Mouse (Mus musculus) ES-CJ7 (cell line): ENCODE measurements around the gene Pdik1l.

Source experiments
- DNase-seq: peaks from one replicate; pipeline ENCODE4 v3.0.0; 2011; ENCODE audit warnings: low read depth, low spot score

Gene Pdik1l

DNA sequence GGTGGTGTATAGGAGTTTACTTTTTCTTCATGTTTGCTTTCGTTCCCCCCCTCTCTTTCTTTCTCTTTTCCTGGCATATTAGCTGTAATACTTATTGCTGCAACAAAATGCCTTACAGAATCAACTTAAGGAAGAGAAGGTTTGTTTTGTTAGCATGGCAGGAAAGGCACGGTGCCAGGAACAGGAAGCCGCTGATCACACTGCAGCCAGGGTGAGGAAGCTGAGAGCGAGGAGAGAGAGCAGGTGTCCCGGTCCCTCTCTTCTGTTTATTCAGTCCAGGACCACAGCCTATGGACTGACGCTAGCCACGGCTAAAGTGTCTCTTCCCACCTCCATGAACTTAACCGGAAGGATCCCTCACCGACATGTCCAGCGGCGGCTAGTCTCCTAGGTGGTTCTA lies 29.3 kb downstream of the Pdik1l start:
- no peak for DNase-seq

- DNase-seq, result no peak
Observed at GRCm38 (mm10) chr4:134257198-134258009, 30.3 kb downstream of the Pdik1l start.

DNA sequence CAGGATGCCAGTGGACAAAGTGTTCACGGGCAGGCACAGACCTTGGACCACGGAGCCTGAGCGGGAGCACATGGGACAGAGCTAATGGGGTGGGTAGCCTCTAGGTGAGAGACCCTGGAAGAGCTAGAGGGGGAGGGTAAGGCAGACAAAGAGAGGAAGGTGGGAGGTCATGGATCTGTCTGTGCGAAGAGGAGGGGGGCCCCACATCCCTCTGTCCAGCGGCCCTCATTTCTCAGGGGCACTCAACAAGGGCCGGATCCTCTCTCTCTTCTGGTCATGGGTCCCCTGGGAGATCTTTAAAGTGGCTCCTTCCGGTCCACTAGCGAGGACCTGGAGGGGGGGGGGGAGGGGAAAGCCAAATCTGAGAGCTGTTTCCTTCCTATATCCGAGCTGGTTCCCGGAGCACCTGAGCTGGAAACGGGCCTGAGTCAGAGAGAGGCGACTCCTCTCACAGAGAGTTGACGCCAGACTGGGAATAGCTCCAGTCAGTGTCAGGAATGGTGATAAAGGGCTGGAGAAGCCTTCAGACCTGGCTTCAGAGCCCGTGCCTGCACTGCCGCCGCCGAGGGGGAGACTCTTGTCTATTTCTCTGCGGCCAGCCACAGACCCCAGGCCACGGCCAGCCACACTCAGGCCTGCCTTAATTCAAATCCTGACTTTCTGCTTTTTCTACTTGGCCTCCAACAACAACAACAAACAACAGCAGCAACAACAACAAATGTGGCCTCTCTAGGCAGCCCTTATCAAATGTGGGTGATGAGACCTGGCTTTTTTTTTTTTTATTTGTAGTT lies 31.1 kb downstream of the Pdik1l start:
- no peak for DNase-seq

GRCm38 (mm10) chr4:134255854-134256253 lies 31.8 kb downstream of the Pdik1l start:
- no peak for DNase-seq

DNA sequence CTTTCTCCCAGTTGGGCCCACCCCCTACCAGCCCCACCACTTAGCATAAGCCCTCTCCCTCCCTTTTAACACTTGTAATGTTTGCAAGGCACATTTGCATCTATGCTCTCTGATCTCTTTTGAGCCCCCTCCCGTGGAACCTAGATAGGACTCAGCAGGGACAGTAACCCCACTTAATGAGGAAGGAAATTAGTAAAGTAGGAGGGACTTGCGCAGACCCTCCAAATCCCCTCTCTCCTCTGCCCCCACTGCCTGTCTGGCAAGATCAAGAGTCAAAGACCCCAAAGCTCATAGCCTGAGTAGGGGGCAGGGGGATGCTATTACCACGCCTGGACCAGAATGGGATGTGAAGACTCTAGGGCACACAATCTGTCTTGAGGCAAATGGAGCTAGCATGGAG lies 32.9 kb downstream of the Pdik1l start:
- no peak for DNase-seq

- DNase-seq, result no peak
Observed at GRCm38 (mm10) chr4:134253722-134254324, 33.9 kb downstream of the Pdik1l start, which contains the start of gene Grrp1. Gene Grrp1, minus strand, starts transcription at chr4:134254106.

GRCm38 (mm10) chr4:134252911-134253721 lies 34.6 kb downstream of the Pdik1l start:
- DNase-seq, result no peak

DNA sequence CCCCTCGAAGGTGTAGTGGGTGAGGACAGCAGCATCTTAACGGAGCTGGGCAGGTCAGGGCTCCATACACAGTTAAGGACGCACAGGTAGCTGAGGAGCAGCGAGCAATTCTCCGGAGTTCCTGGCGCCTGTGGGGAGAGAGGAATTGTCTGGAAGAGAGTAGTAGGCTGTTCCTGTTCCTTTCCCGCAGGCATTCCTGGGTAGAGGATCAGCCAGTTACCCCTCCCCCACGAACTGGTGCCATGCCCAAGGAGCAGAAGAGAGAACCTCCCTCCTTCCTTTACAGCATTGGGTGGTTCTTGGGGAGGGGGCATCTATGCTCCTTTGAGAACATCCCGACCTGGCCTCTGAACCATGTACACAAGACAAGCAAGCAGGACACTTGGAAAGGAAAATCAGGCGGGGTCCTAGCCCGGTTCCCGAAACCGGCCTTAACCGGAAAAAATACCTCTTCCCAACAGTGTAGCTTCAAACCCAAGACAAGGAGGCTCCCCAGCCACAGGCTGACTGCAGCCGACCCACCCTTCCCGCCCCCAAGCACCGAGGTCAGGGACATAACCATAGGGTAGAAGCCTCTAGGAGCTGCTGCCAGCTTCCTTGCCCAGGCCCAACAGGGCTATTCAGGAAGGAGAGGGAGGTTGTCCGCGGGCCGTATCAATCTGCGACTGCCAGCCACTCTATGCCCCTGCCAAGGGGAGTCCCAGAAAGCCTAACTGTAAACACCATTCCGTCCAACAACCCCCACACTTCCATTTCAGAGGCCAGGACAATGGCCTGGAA lies 35.4 kb downstream of the Pdik1l start:
- DNase-seq, result peak; percentile 79

DNA sequence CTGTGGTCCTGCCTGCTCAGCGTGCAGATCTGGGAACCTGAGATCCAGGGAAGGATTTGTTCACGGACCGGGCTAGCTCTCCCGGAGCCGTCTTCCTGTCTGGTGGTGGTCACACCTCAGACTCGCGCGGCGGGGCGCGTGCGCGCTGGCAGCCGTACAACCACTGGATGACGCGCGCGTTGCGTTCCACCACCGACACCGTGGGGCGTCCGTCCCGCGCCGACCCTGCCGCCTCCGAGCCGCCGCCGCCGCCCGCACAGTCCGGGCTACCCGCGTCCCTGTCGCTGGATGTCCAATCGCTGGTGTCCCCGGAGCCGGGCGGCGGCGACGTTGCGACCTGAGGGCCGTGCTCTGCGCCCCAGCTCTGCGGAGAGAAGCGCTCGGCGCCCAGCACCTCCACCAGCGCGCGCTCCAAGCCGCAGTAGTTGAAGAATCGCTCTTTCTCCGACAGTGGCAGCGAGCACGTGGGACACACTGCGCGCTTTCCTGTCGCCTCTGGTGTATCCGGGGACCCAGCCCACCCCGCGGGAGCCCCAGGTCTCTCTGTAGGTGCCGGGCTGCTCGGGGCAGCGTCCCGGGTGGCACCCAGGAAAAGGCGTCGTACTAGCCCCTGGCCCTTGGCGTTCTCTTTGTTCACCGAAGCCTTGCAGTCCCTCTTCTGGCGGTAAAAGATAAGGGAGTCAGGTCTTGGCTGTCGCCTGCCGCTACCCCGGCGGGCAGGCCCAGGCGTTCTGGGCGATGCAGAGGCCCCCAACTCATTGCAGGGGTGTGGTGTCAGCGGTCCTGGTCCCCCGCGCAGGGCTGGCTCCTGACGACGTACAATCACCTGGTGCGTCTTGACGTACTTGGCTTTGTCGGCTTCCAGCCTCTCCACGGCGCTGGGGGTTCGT lies 36.2 kb downstream of the Pdik1l start:
- DNase-seq, result peak; percentile 57

- no peak for DNase-seq
Observed at GRCm38 (mm10) chr4:134250930-134251240, 36.8 kb downstream of the Pdik1l start.

GRCm38 (mm10) chr4:134250116-134250929 lies 37.4 kb downstream of the Pdik1l start:
- no peak for DNase-seq

- peak; percentile 58 for DNase-seq
Observed at GRCm38 (mm10) chr4:134249651-134250050, 38.0 kb downstream of the Pdik1l start.

GRCm38 (mm10) chr4:134246719-134247258 lies 40.9 kb downstream of the Pdik1l start, which contains the start of gene Gm30191:
Gene Gm30191, plus strand, starts transcription at chr4:134246935.
- DNase-seq, result no peak

- DNase-seq, result no peak
Observed at GRCm38 (mm10) chr4:134246256-134246655, 41.4 kb downstream of the Pdik1l start.

GRCm38 (mm10) chr4:134245148-134245843 lies 42.4 kb downstream of the Pdik1l start, which contains the start of gene Zfp593:
Gene Zfp593, minus strand, starts transcription at chr4:134245592.
- DNase-seq, result peak; percentile 91

- DNase-seq, result no peak
Observed at GRCm38 (mm10) chr4:134243516-134244250, 44.0 kb downstream of the Pdik1l start, which contains the start of gene E130218I03Rik. Gene E130218I03Rik, plus strand, starts transcription at chr4:134243662.

DNA sequence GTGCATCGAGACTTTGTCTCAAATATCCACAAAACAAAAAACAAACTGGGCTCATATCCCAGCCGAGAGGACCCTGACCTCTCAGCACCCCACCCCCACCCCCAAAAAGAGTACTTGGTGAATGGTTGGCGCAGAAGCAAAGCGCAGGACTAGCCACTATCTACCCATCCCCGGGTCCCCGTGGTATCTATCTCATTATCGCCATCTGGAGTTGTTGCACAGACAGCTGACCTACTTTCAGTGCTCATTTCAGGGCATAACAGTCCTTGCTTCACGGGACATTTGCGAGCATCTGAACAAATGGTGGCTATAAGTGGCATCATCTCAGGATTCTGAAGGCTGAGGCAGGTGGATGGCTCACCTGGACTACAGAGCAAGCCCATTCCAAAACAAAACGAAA lies 49.0 kb downstream of the Pdik1l start:
- DNase-seq, result no peak
